Comparison of ENCODE assay signal across 18 mouse cellular contexts in genomic region chr2:90818710-90819109, GRCm38 (mm10). TPM values are rescaled to one million over a fixed set of nuclear protein-coding genes. Genes with fewer than 3 reads are reported as not detected.
A peak's percentile ranks its signal among the peaks of the same experiment; 100 is the strongest.
DNase-seq lines count a peak whose midpoint lies in the region; TF ChIP-seq lines count a peak whose summit lies in the region.
"Had no signal": no experiment of that assay in that cellular context is flagged by ENCODE, and none has a peak within 500 bp of the region (broad histone marks: within the 10 kb centered on the region; RNA-seq: fewer than 3 reads in every experiment).

No protein-coding gene starts in this region.

- no peak for TF ChIP-seq CTCF in left cerebral cortex, adult 2 months (IDR thresholded peaks at IDR 0.05)

- no peak overlapping the region for H3K4me3 ChIP-seq in left cerebral cortex, adult 2 months
- H3K4me3 ChIP-seq: embryonic facial prominence, embryonic 12.5 days; forebrain, embryonic 15.5 days; heart, embryonic 13.5 days; hindbrain, embryonic 15.5 days had no signal

- intact Hi-C loops in left cerebral cortex, adult 2 months (cut with DNase I) = no loop called here

- peak; percentile 13 to 30 for DNase-seq in frontal cortex, adult 2 months (ENCODE audit: extremely low spot score in 1 of 2, low spot score in 1 of 2)
- no peak for DNase-seq in frontal cortex, postnatal 14 days (ENCODE audit: low spot score in 2 of 2)
- DNase-seq in left cerebral cortex, adult 18-20 months (ENCODE audit: low spot score in 2 of 2) = peak; percentile 3 to 15
- DNase-seq in left cerebral cortex, adult 2 months (ENCODE audit: extremely low spot score in 1 of 2, low spot score in 2 of 2) = no peak
- DNase-seq in brain, adult 2 months (ENCODE audit: low read depth, low spot score) = peak; percentile 80
- DNase-seq in telencephalon, adult 2 months (ENCODE audit: low read depth, low spot score) = peak; percentile 79
- DNase-seq: adrenal gland, postnatal 14 days; cerebellum, adult 8-10 months; cerebellum, postnatal 25 days; gastrocnemius, postnatal 14 days; heart, postnatal 36 days had no signal

- H3K27ac ChIP-seq in left cerebral cortex, adult 2 months = no peak overlapping the region
- H3K27ac ChIP-seq: embryonic facial prominence, embryonic 12.5 days; forebrain, embryonic 15.5 days; heart, embryonic 13.5 days; hindbrain, embryonic 15.5 days had no signal

RNA-seq across cellular contexts. Expression of gene Mtch2, which starts 28.2 kb away (rescaled TPM):
- 137 and 149 TPM in 2 replicates for polyA plus RNA-seq in frontal cortex, adult 2 months (2012; rRNA removed)
- 100 to 1,000 TPM in 1 of 2 experiments, 10 to 100 TPM in 1; 96.8 to 106 TPM for total RNA-seq in left cerebral cortex, adult 18-20 months (2021)
- 100 to 1,000 TPM in 1 of 2 experiments, 10 to 100 TPM in 1; 99.8 to 115 TPM for total RNA-seq in left cerebral cortex, adult 2 months (2021)

RNA-seq across cellular contexts. Expression of gene Agbl2, which starts 36.2 kb away (rescaled TPM):
- polyA plus RNA-seq in frontal cortex, adult 2 months (2012; rRNA removed) = 1.8 and 2.6 TPM in 2 replicates
- under 1 TPM; 0.53 to 0.63 TPM for total RNA-seq in left cerebral cortex, adult 18-20 months (2021)
- under 1 TPM; 0.38 to 0.72 TPM for total RNA-seq in left cerebral cortex, adult 2 months (2021)
- total RNA-seq: CH12.LX had no signal
- polyA plus RNA-seq: activated CD4-positive, CD25-positive, alpha-beta regulatory T cell, adult 4 months; Patski had no signal

Comparison
In these comparisons a context has a peak if more than half of its experiments do, and no peak if none do; other contexts are left out.
1. DNase-seq: peak in frontal cortex, adult 2 months (2 of 2), left cerebral cortex, adult 18-20 months (2 of 2), brain, adult 2 months (single experiment) and telencephalon, adult 2 months (single experiment); none in frontal cortex, postnatal 14 days (0 of 2) and left cerebral cortex, adult 2 months (0 of 2).